Mouse (Mus musculus): ENCODE measurements around the gene Zfp606. TPM values are rescaled to one million over a fixed set of nuclear protein-coding genes. Genes with fewer than 3 reads are reported as not detected.

Gene Zfp606
- polyA plus RNA-seq, 1 experiment from 2014 or later: 11.4 TPM

Other genes starting within 250 kb of the Zfp606 start
- not detected in 2 replicates for gene Vmn1r81, start 210.0 kb upstream of the Zfp606 start, polyA plus RNA-seq (2015; fragmentation: Nextera tagmentation; extraction: Ambion mirVana)
- gene Vmn1r82, start 177.9 kb upstream of the Zfp606 start, polyA plus RNA-seq (2015; fragmentation: Nextera tagmentation; extraction: Ambion mirVana): not detected in 2 replicates
- gene Vmn1r83, start 148.8 kb upstream of the Zfp606 start, polyA plus RNA-seq (2015; fragmentation: Nextera tagmentation; extraction: Ambion mirVana): not detected in 2 replicates
- not detected in 2 replicates for gene Vmn1r84, start 109.0 kb upstream of the Zfp606 start, polyA plus RNA-seq (2015; fragmentation: Nextera tagmentation; extraction: Ambion mirVana)
- 2.5 and 3.3 TPM in 2 replicates for gene Zfp551, start 55.5 kb upstream of the Zfp606 start, polyA plus RNA-seq (2015; fragmentation: Nextera tagmentation; extraction: Ambion mirVana)
- not detected in 2 replicates for gene 2900092C05Rik, start 34.2 kb downstream of the Zfp606 start, polyA plus RNA-seq (2015; fragmentation: Nextera tagmentation; extraction: Ambion mirVana)
- gene Vmn2r53, start 130.5 kb downstream of the Zfp606 start, polyA plus RNA-seq (2015; fragmentation: Nextera tagmentation; extraction: Ambion mirVana): not detected in 2 replicates
- gene Vmn2r54, start 162.0 kb downstream of the Zfp606 start, polyA plus RNA-seq (2015; fragmentation: Nextera tagmentation; extraction: Ambion mirVana): not detected in 2 replicates
- not detected in 2 replicates for gene Vmn2r55, start 206.7 kb downstream of the Zfp606 start, polyA plus RNA-seq (2015; fragmentation: Nextera tagmentation; extraction: Ambion mirVana)

Measured in intestine, embryonic 16.5 days (tissue).